In genomic region chr16:93890948-93891604, GRCm38 (mm10) we compare ENCODE assay signal across 25 mouse cellular contexts. TPM values are rescaled to one million over a fixed set of nuclear protein-coding genes. Genes with fewer than 3 reads are reported as not detected.
DNase-seq lines count a peak whose midpoint lies in the region; ATAC-seq and TF ChIP-seq lines count a peak whose summit lies in the region.
"Had no signal": no experiment of that assay in that cellular context is flagged by ENCODE, and none has a peak within 500 bp of the region (broad histone marks: within the 10 kb centered on the region; RNA-seq: fewer than 3 reads in every experiment).

No protein-coding gene starts in this region.

- H3K27me3 ChIP-seq in limb, embryonic 15.5 days = no peaks in the 10 kb centered on the region
- no peaks in the 10 kb centered on the region for H3K27me3 ChIP-seq in limb, embryonic 10.5 days (ENCODE audit: low read depth, poor library complexity, severe bottlenecking)
- H3K27me3 ChIP-seq in E14TG2a.4 (ENCODE audit: insufficient read depth, low read length) = no peaks in the 10 kb centered on the region
- H3K27me3 ChIP-seq: embryonic facial prominence, embryonic 15.5 days; lung, embryonic 15.5 days; midbrain, embryonic 15.5 days; stomach, embryonic 15.5 days had no signal

- H3K4me1 ChIP-seq in limb, embryonic 15.5 days = 0 out of 2 replicates have a peak, but pooled peaks cover under 1% of the 10 kb centered on the region
- peaks cover 9% of the 10 kb centered on the region for H3K4me1 ChIP-seq in limb, embryonic 10.5 days
- H3K4me1 ChIP-seq in E14TG2a.4 (replicated peaks; ENCODE audit: low read depth, low read length) = peaks cover 48% of the 10 kb centered on the region
- H3K4me1 ChIP-seq: embryonic facial prominence, embryonic 15.5 days; lung, embryonic 15.5 days; midbrain, embryonic 15.5 days; stomach, embryonic 15.5 days had no signal

- 0 out of 2 replicates have a peak, but pooled peaks have one; percentile 40 for ATAC-seq in limb, embryonic 15.5 days (ENCODE audit: insufficient number of reproducible peaks, low FRiP score, low TSS enrichment, low read depth)
- peak; percentile 36 for ATAC-seq in activated CD4-positive, CD25-positive, alpha-beta regulatory T cell, adult 4 months
- peak; percentile 68 for ATAC-seq in megakaryocyte-erythroid progenitor cell, adult 5-6 weeks (replicated peaks; ENCODE audit: low FRiP score, low TSS enrichment, poor library complexity, severe bottlenecking)
- ATAC-seq: hindbrain, postnatal 0 days; intestine, postnatal 0 days; midbrain, embryonic 15.5 days had no signal

- H3K9ac ChIP-seq in limb, embryonic 15.5 days = no peak overlapping the region
- H3K9ac ChIP-seq: embryonic facial prominence, embryonic 15.5 days; lung, embryonic 15.5 days; midbrain, embryonic 15.5 days; stomach, embryonic 15.5 days had no signal

- H3K4me2 ChIP-seq in limb, embryonic 15.5 days = no peak overlapping the region
- H3K4me2 ChIP-seq: embryonic facial prominence, embryonic 15.5 days; lung, embryonic 15.5 days; midbrain, embryonic 15.5 days; stomach, embryonic 15.5 days had no signal

- H3K4me3 ChIP-seq in limb, embryonic 15.5 days = no peak overlapping the region
- H3K4me3 ChIP-seq in limb, embryonic 10.5 days = no peak overlapping the region
- peak overlapping the region; percentile 48; the same call in 1 of the 2 replicates for H3K4me3 ChIP-seq in E14TG2a.4 (replicated peaks; ENCODE audit: low read length)
- H3K4me3 ChIP-seq: embryonic facial prominence, embryonic 15.5 days; gastrocnemius, adult 2 months; layer of hippocampus, adult 2 months; lung, embryonic 15.5 days; midbrain, embryonic 15.5 days; stomach, embryonic 15.5 days had no signal

- H3K36me3 ChIP-seq in limb, embryonic 15.5 days = peaks cover 64% of the 10 kb centered on the region
- peaks cover 100% of the 10 kb centered on the region for H3K36me3 ChIP-seq in limb, embryonic 10.5 days
- H3K36me3 ChIP-seq in E14TG2a.4 (ENCODE audit: insufficient read depth, low read length) = peaks cover 100% of the 10 kb centered on the region
- H3K36me3 ChIP-seq: midbrain, embryonic 15.5 days had no signal

- no peak for TF ChIP-seq CTCF in E14TG2a.4 (conservative IDR thresholded peaks at IDR 0.05; ENCODE audit: low read length)

- no peak overlapping the region for H3K27ac ChIP-seq in limb, embryonic 15.5 days
- H3K27ac ChIP-seq in limb, embryonic 10.5 days = no peak overlapping the region
- H3K27ac ChIP-seq: embryonic facial prominence, embryonic 15.5 days; gastrocnemius, adult 2 months; hindbrain, postnatal 0 days; kidney, postnatal 0 days; layer of hippocampus, adult 2 months; midbrain, embryonic 15.5 days; stomach, embryonic 15.5 days had no signal

- H3K9me3 ChIP-seq in limb, embryonic 15.5 days = no peaks in the 10 kb centered on the region
- no peaks in the 10 kb centered on the region for H3K9me3 ChIP-seq in limb, embryonic 10.5 days (replicated peaks)
- H3K9me3 ChIP-seq in E14TG2a.4 (ENCODE audit: low read length) = no peaks in the 10 kb centered on the region
- H3K9me3 ChIP-seq: embryonic facial prominence, embryonic 15.5 days; lung, embryonic 15.5 days; midbrain, embryonic 15.5 days; stomach, embryonic 15.5 days had no signal

- 86% methylated on average over 12 of the region's 12 CpGs for WGBS in limb, embryonic 15.5 days
- 89% methylated on average over 12 of the region's 12 CpGs for WGBS in limb, embryonic 10.5 days

- no peak for DNase-seq in limb, embryonic 10.5 days (ENCODE audit: low spot score)
- DNase-seq in right cerebral cortex, postnatal 10 days (ENCODE audit: low spot score in 2 of 2) = no peak
- no peak for DNase-seq in yolk sac, embryonic 10.5 days (ENCODE audit: low spot score)
- no peak for DNase-seq in frontal cortex, postnatal 25 days (ENCODE audit: low spot score in 2 of 2)
- DNase-seq: adrenal gland, postnatal 25 days; cerebellum, adult 11 months; cerebellum, postnatal 10 days; embryo, embryonic 11 days; gastrocnemius, adult 2 months; heart, postnatal 4 days; layer of hippocampus, postnatal 36 days; right cerebral cortex, postnatal 25 days; thymus, adult 2 months had no signal

RNA-seq across cellular contexts. Expression of gene Chaf1b, which starts 7.4 kb away (rescaled TPM):
- 55.7 and 56.7 TPM in 2 replicates for polyA plus RNA-seq in limb, embryonic 15.5 days (2015; fragmentation: Nextera tagmentation; extraction: Ambion mirVana)
- polyA plus RNA-seq in limb, embryonic 10.5 days (2016; fragmentation: Nextera tagmentation; extraction: Ambion mirVana) = 137 and 146 TPM in 2 replicates
- 10 to 100 TPM; 28.1 to 36.2 TPM for polyA plus RNA-seq in activated CD4-positive, CD25-positive, alpha-beta regulatory T cell, adult 4 months (2017; shearing (Covaris generic))
- 79.5 and 94.4 TPM in 2 replicates for total RNA-seq in megakaryocyte-erythroid progenitor cell, adult 5-6 weeks (2014; fragmentation: Nextera tagmentation)
- 80.8 and 86.6 TPM in 2 replicates for total RNA-seq in megakaryocyte-erythroid progenitor cell, adult 5-6 weeks (2017)

RNA-seq across cellular contexts. Expression of gene Morc3, which starts 59.2 kb away (rescaled TPM):
- 28.2 and 31.6 TPM in 2 replicates for polyA plus RNA-seq in limb, embryonic 15.5 days (2015; fragmentation: Nextera tagmentation; extraction: Ambion mirVana)
- polyA plus RNA-seq in limb, embryonic 10.5 days (2016; fragmentation: Nextera tagmentation; extraction: Ambion mirVana) = 28.9 and 31.0 TPM in 2 replicates
- polyA plus RNA-seq in activated CD4-positive, CD25-positive, alpha-beta regulatory T cell, adult 4 months (2017; shearing (Covaris generic)) = 10 to 100 TPM; 71.8 to 98.2 TPM
- 59.5 and 86.0 TPM in 2 replicates for total RNA-seq in megakaryocyte-erythroid progenitor cell, adult 5-6 weeks (2014; fragmentation: Nextera tagmentation)
- total RNA-seq in megakaryocyte-erythroid progenitor cell, adult 5-6 weeks (2017) = 137 and 163 TPM in 2 replicates
